Mouse (Mus musculus) megakaryocyte, embryonic 14.5 days (primary cell): ENCODE measurements around the gene Krt88.

Experiments used
- FLI1 ChIP-seq: IDR thresholded peaks from 2 replicates; pipeline ENCODE4 v1.6.1; 2012; ENCODE audit warnings: low read length, inconsistent platforms, mixed read lengths
- GATA1 ChIP-seq: IDR thresholded peaks from 3 replicates; pipeline ENCODE4 v1.6.1; 2012; ENCODE audit warnings: mixed read lengths, low read length, inconsistent platforms, borderline replicate concordance

- TF ChIP-seq FLI1 (no peak), GATA1 (no peak)
Observed at GRCm38 (mm10) chr15:101479007-101479665, 31.6 kb downstream of the Krt88 start.
